Mouse (Mus musculus): ENCODE results near the gene Rpl22.

Rpl22 gene

GRCm38 (mm10) chr4:152325574-152326411, at the start of gene Rpl22:
Rpl22 (plus strand) TSS chr4:152325742.
- in situ Hi-C loops (cut with MboI; ENCODE audit: unreplicated experiment in 2 of 2) = loop anchor here (5.0 to 25.0 kb wide), 7 partner anchors 33 to 1649 kb away; partner anchors contain the start of genes Cep104 (in 1 of the 2), Dffb (in 1 of the 2), Hes3 (in 1 of the 2) and Kcnab2 (in 1 of the 2)

GRCm38 (mm10) chr4:152276389-152277347, 48.9 kb upstream of the Rpl22 start:
- in situ Hi-C loops (cut with MboI; ENCODE audit: unreplicated experiment in 2 of 2) = loop anchor here in 1 of 2 experiments (25.0 kb wide), 2 partner anchors 289 to 1686 kb away; partner anchors contain the start of genes A430005L14Rik, Phf13 and Thap3

- in situ Hi-C loops (cut with MboI; ENCODE audit: unreplicated experiment in 2 of 2) = loop anchor here in 1 of 2 experiments (25.0 kb wide), 2 partner anchors 291 to 1684 kb away; partner anchors contain the start of genes A430005L14Rik, Phf13 and Thap3
Measured at GRCm38 (mm10) chr4:152277916-152278315, 47.6 kb upstream of the Rpl22 start.

- in situ Hi-C loops (cut with MboI; ENCODE audit: unreplicated experiment in 2 of 2) = loop anchor here in 1 of 2 experiments (25.0 kb wide), 2 partner anchors 292 to 1683 kb away; partner anchors contain the start of genes A430005L14Rik, Phf13 and Thap3
Measured at GRCm38 (mm10) chr4:152278986-152279385, 46.6 kb upstream of the Rpl22 start.

GRCm38 (mm10) chr4:152281601-152282000, 43.9 kb upstream of the Rpl22 start:
- in situ Hi-C loops (cut with MboI; ENCODE audit: unreplicated experiment in 2 of 2) = loop anchor here (10.0 to 25.0 kb wide), 3 partner anchors 67 to 1681 kb away; partner anchors contain the start of genes A430005L14Rik (in 1 of the 2), Phf13 (in 1 of the 2) and Thap3 (in 1 of the 2)

GRCm38 (mm10) chr4:152282721-152283120, 42.8 kb upstream of the Rpl22 start:
- in situ Hi-C loops (cut with MboI; ENCODE audit: unreplicated experiment in 2 of 2) = loop anchor here (10.0 to 25.0 kb wide), 3 partner anchors 68 to 1680 kb away; partner anchors contain the start of genes A430005L14Rik (in 1 of the 2), Phf13 (in 1 of the 2) and Thap3 (in 1 of the 2)

GRCm38 (mm10) chr4:152283186-152283950, 42.2 kb upstream of the Rpl22 start:
- in situ Hi-C loops (cut with MboI; ENCODE audit: unreplicated experiment in 2 of 2) = loop anchor here (10.0 to 25.0 kb wide), 3 partner anchors 69 to 1679 kb away; partner anchors contain the start of genes A430005L14Rik (in 1 of the 2), Phf13 (in 1 of the 2) and Thap3 (in 1 of the 2)

- in situ Hi-C loops (cut with MboI; ENCODE audit: unreplicated experiment in 2 of 2) = loop anchor here (5.0 to 25.0 kb wide), 5 partner anchors 71 to 1677 kb away; partner anchors contain the start of genes A430005L14Rik (in 1 of the 2), Phf13 (in 1 of the 2) and Thap3 (in 1 of the 2)
Measured at GRCm38 (mm10) chr4:152285505-152285904, 40.0 kb upstream of the Rpl22 start.

- in situ Hi-C loops (cut with MboI; ENCODE audit: unreplicated experiment in 2 of 2) = loop anchor here (5.0 to 25.0 kb wide), 5 partner anchors 71 to 1676 kb away; partner anchors contain the start of genes A430005L14Rik (in 1 of the 2), Phf13 (in 1 of the 2) and Thap3 (in 1 of the 2)
Measured at GRCm38 (mm10) chr4:152286183-152286582, 39.4 kb upstream of the Rpl22 start.

- in situ Hi-C loops (cut with MboI; ENCODE audit: unreplicated experiment in 2 of 2) = loop anchor here (5.0 to 25.0 kb wide), 5 partner anchors 72 to 1675 kb away; partner anchors contain the start of genes A430005L14Rik (in 1 of the 2), Phf13 (in 1 of the 2) and Thap3 (in 1 of the 2)
Measured at GRCm38 (mm10) chr4:152286887-152287286, 38.7 kb upstream of the Rpl22 start.

- in situ Hi-C loops (cut with MboI; ENCODE audit: unreplicated experiment in 2 of 2) = loop anchor here (5.0 to 25.0 kb wide), 5 partner anchors 73 to 1675 kb away; partner anchors contain the start of genes A430005L14Rik (in 1 of the 2), Phf13 (in 1 of the 2) and Thap3 (in 1 of the 2)
Measured at GRCm38 (mm10) chr4:152287317-152288120, 38.0 kb upstream of the Rpl22 start.

GRCm38 (mm10) chr4:152288398-152288945, 37.1 kb upstream of the Rpl22 start:
- in situ Hi-C loops (cut with MboI; ENCODE audit: unreplicated experiment in 2 of 2) = loop anchor here (5.0 to 25.0 kb wide), 5 partner anchors 74 to 1674 kb away; partner anchors contain the start of genes A430005L14Rik (in 1 of the 2), Phf13 (in 1 of the 2) and Thap3 (in 1 of the 2)

- in situ Hi-C loops (cut with MboI; ENCODE audit: unreplicated experiment in 2 of 2) = loop anchor here in 1 of 2 experiments (5.0 to 25.0 kb wide), 3 partner anchors 37 to 1672 kb away; partner anchors contain the start of genes A430005L14Rik, Phf13, Rpl22 and Thap3
Measured at GRCm38 (mm10) chr4:152290385-152290784, 35.2 kb upstream of the Rpl22 start.

- in situ Hi-C loops (cut with MboI; ENCODE audit: unreplicated experiment in 2 of 2) = loop anchor here in 1 of 2 experiments (5.0 to 25.0 kb wide), 3 partner anchors 36 to 1671 kb away; partner anchors contain the start of genes A430005L14Rik, Phf13, Rpl22 and Thap3
Measured at GRCm38 (mm10) chr4:152290991-152291390, 34.6 kb upstream of the Rpl22 start.

GRCm38 (mm10) chr4:152291562-152291961, 34.0 kb upstream of the Rpl22 start, which contains the start of gene Hes3:
Hes3 (minus strand) TSS chr4:152291662.
- in situ Hi-C loops (cut with MboI; ENCODE audit: unreplicated experiment in 2 of 2) = loop anchor here in 1 of 2 experiments (5.0 to 25.0 kb wide), 3 partner anchors 36 to 1671 kb away; partner anchors contain the start of genes A430005L14Rik, Phf13, Rpl22 and Thap3

- in situ Hi-C loops (cut with MboI; ENCODE audit: unreplicated experiment in 2 of 2) = loop anchor here in 1 of 2 experiments (5.0 to 25.0 kb wide), 3 partner anchors 35 to 1670 kb away; partner anchors contain the start of genes A430005L14Rik, Phf13, Rpl22 and Thap3
Measured at GRCm38 (mm10) chr4:152292102-152292765, 33.3 kb upstream of the Rpl22 start.

Measured in v-Abl transformed pro-B cells (cell line).